Mouse (Mus musculus): ENCODE results near the gene Kcnj16.

Kcnj16 gene

DNA sequence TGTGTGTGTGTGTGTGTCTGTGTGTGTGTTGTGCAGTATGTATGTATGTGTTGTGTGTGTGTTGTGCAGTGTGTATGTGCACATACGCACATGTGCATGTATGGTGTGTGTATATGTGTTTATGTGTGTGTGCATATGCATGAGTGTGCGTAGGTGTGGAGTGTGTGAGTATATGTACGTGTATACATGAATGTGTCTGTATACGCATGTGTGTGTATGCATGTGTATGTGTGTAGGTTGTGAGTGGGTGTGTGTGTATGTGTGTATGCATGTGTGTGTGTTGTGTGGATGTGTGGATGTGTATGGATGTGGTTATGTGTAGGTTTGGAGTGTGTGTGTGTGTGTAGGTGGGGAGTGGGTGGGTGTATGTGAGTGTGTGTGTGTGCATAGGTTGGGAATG is 89.6 kb downstream of the Kcnj16 start:
- DNase-seq = no peak

DNA sequence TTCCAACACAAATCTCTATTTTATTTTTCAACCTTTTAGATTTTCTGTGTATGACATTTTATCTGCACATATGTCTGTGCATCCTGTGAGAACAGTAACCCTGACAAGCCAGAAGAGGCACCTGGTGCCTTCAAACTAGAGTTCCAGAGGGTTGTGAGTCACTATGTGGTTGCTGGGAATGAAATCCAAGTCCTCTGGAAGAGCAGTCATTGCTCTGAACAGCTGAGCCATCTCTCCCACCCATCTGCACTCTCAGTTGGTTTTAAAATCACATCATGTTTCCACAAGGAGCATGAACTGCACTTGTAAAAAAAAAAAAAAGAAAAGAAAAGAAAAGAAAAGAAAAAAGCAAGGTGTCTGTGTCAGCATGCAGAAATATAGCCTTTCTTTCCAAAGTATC is 91.6 kb downstream of the Kcnj16 start:
- no peak for DNase-seq

DNA sequence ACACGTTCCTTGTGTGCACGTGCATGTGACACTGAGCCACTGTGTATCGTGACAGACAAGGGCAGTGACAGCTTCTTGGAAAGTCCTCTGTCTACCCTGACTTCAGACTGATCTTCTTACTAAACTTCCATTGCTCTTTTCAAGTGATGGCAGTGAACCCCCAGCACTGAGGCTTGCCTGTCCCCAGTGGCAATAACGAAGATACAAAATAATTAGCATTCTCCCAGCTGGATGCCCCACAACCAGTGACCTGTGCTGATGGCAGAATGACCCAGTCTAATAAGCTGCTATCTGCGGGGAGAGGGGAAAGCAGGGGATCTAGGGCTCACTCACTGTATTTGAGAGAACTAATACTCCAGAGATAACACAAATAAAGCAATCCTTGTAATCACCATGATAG is 92.4 kb downstream of the Kcnj16 start:
- no peak for DNase-seq

DNA sequence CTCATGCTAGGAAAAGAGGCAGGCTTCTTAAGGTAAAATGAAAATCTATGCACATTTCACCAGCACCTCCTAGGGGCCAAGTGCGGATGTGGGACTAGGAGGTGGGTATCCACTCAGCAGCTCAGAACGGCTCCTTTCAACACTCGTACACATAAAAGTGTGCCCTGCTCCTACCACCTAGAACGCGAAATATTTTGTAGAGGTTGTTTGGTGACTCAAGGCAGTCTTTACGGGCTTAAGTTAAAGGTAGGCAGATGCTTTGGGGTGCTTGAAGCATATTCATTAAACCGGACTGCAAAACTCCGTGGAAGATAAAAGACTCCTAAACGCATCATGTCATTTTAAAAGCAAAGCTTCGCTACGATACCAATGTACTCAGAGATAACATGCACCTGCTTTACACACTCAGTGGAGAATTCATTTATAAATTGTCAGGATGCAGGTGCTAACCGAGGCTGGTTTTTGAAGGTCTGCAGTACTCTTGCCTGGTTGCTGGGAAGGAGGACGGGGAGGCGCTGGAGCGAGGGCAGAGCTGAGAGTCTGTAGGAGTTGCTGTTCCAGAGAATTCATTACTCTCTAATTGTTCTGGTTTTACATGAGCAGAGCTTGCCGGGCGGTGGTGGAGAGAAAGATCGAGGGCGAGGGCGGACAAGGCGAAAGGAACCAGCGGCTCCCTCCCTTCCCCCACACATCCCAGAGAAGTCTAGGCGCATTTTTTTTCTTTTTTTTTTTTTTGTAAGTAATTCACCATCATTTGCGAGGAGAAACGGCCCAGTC is 97.1 kb downstream of the Kcnj16 start:
- peak; percentile 90 for DNase-seq

DNA sequence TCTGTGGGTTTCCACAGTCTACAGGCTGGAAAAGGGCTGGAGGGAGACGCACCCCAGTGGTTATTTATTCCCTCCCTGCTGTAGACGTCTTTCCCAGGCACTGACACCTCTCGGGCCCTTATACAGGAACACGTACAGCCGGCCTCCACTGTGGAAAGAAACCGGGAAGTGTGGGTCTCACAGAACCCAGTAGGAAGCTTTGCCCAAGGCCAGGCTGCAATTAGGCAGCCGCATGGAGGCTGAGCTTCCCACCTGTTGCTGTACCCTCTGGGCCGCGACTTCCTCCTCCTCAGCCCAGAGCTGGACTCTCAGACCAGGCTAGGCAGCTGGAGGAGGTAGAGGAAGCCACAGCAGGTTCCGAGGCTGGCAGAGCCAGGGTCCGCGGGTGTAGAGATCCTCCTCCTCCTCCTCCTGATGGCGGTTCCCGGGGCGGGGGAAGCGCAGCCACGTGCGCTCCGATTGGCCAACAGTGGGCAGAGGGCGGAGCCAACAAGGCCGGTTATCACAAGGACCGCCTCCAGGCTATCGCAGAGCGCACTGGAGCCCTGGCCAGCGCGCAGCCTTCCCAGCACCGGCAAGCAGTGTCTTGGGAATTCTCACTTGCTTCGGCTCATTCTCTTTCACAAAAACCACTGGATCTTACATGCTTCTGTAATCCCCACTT is 97.9 kb downstream of the Kcnj16 start, which contains the start of gene Kcnj2:
Kcnj2 (plus strand) TSS at position 530 of the 664 bp plus-strand sequence.
- DNase-seq = peak; percentile 100

DNA sequence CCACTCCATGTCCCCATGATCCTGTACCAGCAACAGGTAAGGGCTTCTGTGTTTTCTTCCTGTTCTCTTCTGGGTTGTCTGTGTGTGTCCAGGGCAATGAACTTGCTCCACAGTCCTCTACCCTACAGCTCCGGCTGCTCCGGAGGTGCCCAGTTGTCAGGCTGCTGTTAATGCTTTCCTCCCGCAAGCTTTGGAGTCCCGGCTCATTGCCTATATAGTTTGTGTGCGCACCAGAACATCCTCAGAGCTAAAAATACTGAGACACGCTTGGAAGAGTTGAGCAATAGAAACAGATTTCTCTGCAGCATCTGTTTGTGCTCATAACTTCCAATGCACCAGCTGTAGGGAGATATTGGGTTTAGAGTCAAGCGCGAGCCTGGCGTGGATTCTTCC is 98.5 kb downstream of the Kcnj16 start:
- peak; percentile 95 for DNase-seq

DNA sequence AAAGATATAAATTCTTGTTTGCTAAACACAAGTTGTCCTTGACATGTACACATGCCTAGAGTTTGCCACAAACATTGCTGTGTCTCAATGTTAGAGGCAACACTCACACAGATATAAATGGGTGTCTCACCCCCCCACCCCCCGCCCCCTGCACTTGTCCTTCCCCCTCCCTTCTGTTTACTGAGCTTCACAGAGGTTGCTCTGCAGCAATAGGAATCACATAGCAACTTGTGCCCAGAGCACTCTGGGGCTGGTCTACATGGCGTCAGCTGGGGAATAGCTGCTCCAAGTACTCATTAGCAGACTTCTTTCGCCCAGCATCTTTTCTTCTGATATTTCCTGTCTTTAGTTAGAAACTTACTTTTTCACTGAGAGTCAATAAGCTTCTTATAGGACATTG is 100.0 kb downstream of the Kcnj16 start:
- no peak for DNase-seq

DNA sequence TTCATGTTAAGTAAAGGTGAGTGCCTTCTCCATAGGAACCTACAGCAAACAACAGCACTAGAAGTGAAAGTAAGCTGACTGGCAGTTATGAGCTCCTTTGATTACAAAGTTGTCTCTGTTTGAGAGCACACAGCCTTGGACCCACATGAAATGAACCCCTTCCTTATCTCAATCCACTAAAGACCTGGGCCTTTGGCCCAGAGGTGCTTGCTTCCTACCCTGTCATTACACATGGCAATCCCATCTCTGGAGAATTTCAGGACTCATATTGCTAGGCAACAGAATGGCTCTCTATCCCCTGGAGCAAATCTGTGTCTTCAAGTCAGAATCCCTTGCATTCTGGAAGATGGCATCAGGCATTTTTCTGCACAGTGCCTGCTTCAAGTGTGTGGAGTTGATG is 102.6 kb downstream of the Kcnj16 start:
- DNase-seq = peak; percentile 93

DNA sequence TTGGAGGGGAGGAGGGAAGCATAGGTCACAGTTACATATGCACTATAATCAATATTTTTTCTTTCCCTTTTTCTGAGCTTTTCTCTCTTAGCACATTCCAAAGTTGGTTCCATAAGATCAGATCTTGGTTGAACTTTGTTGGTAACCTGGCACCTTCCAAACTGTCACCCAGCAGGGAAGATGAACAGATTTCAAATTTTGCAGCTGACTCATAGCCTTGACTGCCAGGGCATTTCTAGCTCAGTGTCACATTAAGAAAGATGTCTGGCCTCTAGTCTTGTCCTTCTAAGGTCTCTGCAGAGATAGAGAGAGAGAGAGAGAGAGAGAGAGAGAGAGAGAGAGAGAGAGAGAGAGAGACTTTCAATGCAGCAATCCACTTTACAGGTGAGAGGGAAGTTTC is 106.3 kb downstream of the Kcnj16 start:
- DNase-seq = no peak

All from heart, adult 11 months (tissue).